Mouse (Mus musculus) CH12.LX (cell line): ENCODE measurements around the gene 1700092M07Rik. TPM values are rescaled to one million over a fixed set of nuclear protein-coding genes. Genes with fewer than 3 reads are reported as not detected.

Experiments
- DNase-seq: peaks from one replicate; pipeline ENCODE4 v3.0.0-alpha.2; 2013; ENCODE audit errors: extremely low read depth
- H3K27ac ChIP-seq: 2 replicates; pipeline ENCODE4 v1.5.1; 2012; ENCODE audit warnings: low read depth, mild to moderate bottlenecking, control low read depth, moderate library complexity; ENCODE audit not compliant: insufficient read depth
- H3K27me3 ChIP-seq: replicated peaks from 2 replicates; pipeline ENCODE3; 2012; ENCODE audit warnings: inconsistent platforms
- H3K36me3 ChIP-seq, 2 experiments: replicated peaks in 1 of 2; 2 replicates each; pipeline versions ENCODE3 to v1.6.1; 2012; ENCODE audit warnings: inconsistent platforms in 1 of 2, low read length in 1 of 2, mild to moderate bottlenecking in 1 of 2, mixed read lengths in 1 of 2, moderate library complexity in 1 of 2; ENCODE audit not compliant: control insufficient read depth in 1 of 2, insufficient read depth in 1 of 2
- H3K4me1 ChIP-seq, 2 experiments: 2 replicates each; pipeline ENCODE4 v1.6.1; 2012; ENCODE audit warnings: inconsistent platforms in 1 of 2, moderate library complexity in 1 of 2; ENCODE audit not compliant: insufficient read depth in 2 of 2, control insufficient read depth in 1 of 2
- H3K4me2 ChIP-seq: 2 replicates; pipeline ENCODE4 v1.6.1; 2012; ENCODE audit warnings: low read depth, mild to moderate bottlenecking, control low read depth; ENCODE audit not compliant: poor library complexity, insufficient read depth, severe bottlenecking
- H3K4me3 ChIP-seq, 3 experiments: fragments of 150-350 bp in 1 of 3; sonication (generic) in 1 of 3; replicated peaks in 1 of 3; 2 replicates each; pipeline versions ENCODE3 to v1.5.1; 2011 to 2012; ENCODE audit warnings: low read depth in 2 of 3, low read length in 2 of 3, mild to moderate bottlenecking in 2 of 3, moderate library complexity in 2 of 3, control low read depth in 1 of 3, improper control_type of control experiment in 1 of 3, inconsistent platforms in 1 of 3, mixed read lengths in 1 of 3; ENCODE audit not compliant: poor library complexity in 1 of 3
- H3K79me2 ChIP-seq: replicated peaks from 2 replicates; pipeline ENCODE4 v1.6.1; 2012; ENCODE audit warnings: mild to moderate bottlenecking, moderate library complexity; ENCODE audit not compliant: control insufficient read depth, poor library complexity, insufficient read depth, severe bottlenecking; ENCODE audit errors: extremely low read depth
- H3K9ac ChIP-seq: 2 replicates; pipeline ENCODE4 v1.6.1; 2012; ENCODE audit warnings: low read depth, mild to moderate bottlenecking, control low read depth, moderate library complexity; ENCODE audit not compliant: insufficient read depth
- H3K9me3 ChIP-seq: replicated peaks from 2 replicates; pipeline ENCODE3; 2012; ENCODE audit warnings: low read length, inconsistent platforms, mixed read lengths
- BHLHE40 ChIP-seq: IDR thresholded peaks from 2 replicates; pipeline ENCODE4 v1.6.1; 2011; ENCODE audit warnings: mild to moderate bottlenecking, low read depth, low read length, improper control_type of control experiment
- CHD1 ChIP-seq: IDR thresholded peaks from 2 replicates; pipeline ENCODE4 v1.6.1; 2012; ENCODE audit warnings: low read depth, low read length, improper control_type of control experiment, inconsistent platforms
- CHD2 ChIP-seq: IDR thresholded peaks from 2 replicates; pipeline ENCODE4 v1.6.1; 2011; ENCODE audit warnings: low read length, improper control_type of control experiment
- CTCF ChIP-seq, 2 experiments: IDR thresholded peaks in 1 of 2; conservative IDR thresholded peaks in 1 of 2; 2 replicates each; pipeline ENCODE4 v1.5.1; 2011 to 2012; ENCODE audit warnings: low read depth in 2 of 2, low read length in 2 of 2, improper control_type of control experiment in 1 of 2, inconsistent platforms in 1 of 2, mild to moderate bottlenecking in 1 of 2, moderate library complexity in 1 of 2
- E2F4 ChIP-seq: IDR thresholded peaks from 2 replicates; pipeline ENCODE4 v1.6.1; 2011; ENCODE audit warnings: low read depth, low read length, improper control_type of control experiment; ENCODE audit not compliant: insufficient replicate concordance
- ELF1 ChIP-seq: IDR thresholded peaks from 2 replicates; pipeline ENCODE4 v1.6.1; 2014; ENCODE audit warnings: low read depth, mild to moderate bottlenecking, inconsistent platforms, low read length, improper control_type of control experiment
- EP300 ChIP-seq: IDR thresholded peaks from 2 replicates; pipeline ENCODE4 v1.6.1; 2011; ENCODE audit warnings: low read length, improper control_type of control experiment
- ETS1 ChIP-seq: conservative IDR thresholded peaks from 2 replicates; pipeline ENCODE4 v1.6.1; 2012; ENCODE audit warnings: low read depth, mild to moderate bottlenecking, inconsistent platforms, low read length, improper control_type of control experiment, moderate library complexity
- GABPA ChIP-seq: IDR thresholded peaks from 2 replicates; pipeline ENCODE4 v1.6.1; 2012; ENCODE audit warnings: low read depth, low read length, improper control_type of control experiment, inconsistent platforms; ENCODE audit not compliant: insufficient replicate concordance
- HCFC1 ChIP-seq: IDR thresholded peaks from 2 replicates; pipeline ENCODE4 v1.6.1; 2012; ENCODE audit warnings: low read depth, mild to moderate bottlenecking, inconsistent platforms, low read length, improper control_type of control experiment
- IRF4 ChIP-seq: IDR thresholded peaks from 2 replicates; pipeline ENCODE4 v1.6.1; 2014; ENCODE audit warnings: low read depth, mild to moderate bottlenecking, inconsistent platforms, low read length, improper control_type of control experiment
- JUN ChIP-seq: IDR thresholded peaks from 2 replicates; pipeline ENCODE4 v1.6.1; 2011; ENCODE audit warnings: low read depth, mild to moderate bottlenecking, low read length, improper control_type of control experiment, moderate library complexity; ENCODE audit not compliant: insufficient read depth
- JUND ChIP-seq: conservative IDR thresholded peaks from 2 replicates; pipeline ENCODE4 v1.6.1; 2011; ENCODE audit warnings: low read depth, low read length, improper control_type of control experiment
- KAT2A ChIP-seq: IDR thresholded peaks from 2 replicates; pipeline ENCODE4 v1.6.1; 2012; ENCODE audit warnings: low read length, improper control_type of control experiment, inconsistent platforms; ENCODE audit not compliant: insufficient replicate concordance
- MAFK ChIP-seq: IDR thresholded peaks from 2 replicates; pipeline ENCODE4 v1.6.1; 2011; ENCODE audit warnings: low read length, improper control_type of control experiment; ENCODE audit not compliant: insufficient replicate concordance
- MAX ChIP-seq: IDR thresholded peaks from 2 replicates; pipeline ENCODE4 v1.6.1; 2011; ENCODE audit warnings: low read length, improper control_type of control experiment
- MAZ ChIP-seq: IDR thresholded peaks from 2 replicates; pipeline ENCODE4 v1.6.1; 2012; ENCODE audit warnings: low read depth, mild to moderate bottlenecking, inconsistent platforms, low read length, improper control_type of control experiment, moderate library complexity
- MEF2A ChIP-seq: IDR thresholded peaks from 2 replicates; pipeline ENCODE4 v1.6.1; 2014; ENCODE audit warnings: low read depth, mild to moderate bottlenecking, inconsistent platforms, low read length, improper control_type of control experiment, borderline replicate concordance
- MXI1 ChIP-seq: IDR thresholded peaks from 2 replicates; pipeline ENCODE4 v1.6.1; 2011; ENCODE audit warnings: mild to moderate bottlenecking, low read depth, low read length, improper control_type of control experiment
- MYC ChIP-seq: IDR thresholded peaks from 2 replicates; pipeline ENCODE4 v1.6.1; 2011; ENCODE audit warnings: low read depth, mild to moderate bottlenecking, improper control_type of control experiment, low read length
- NELFE ChIP-seq: IDR thresholded peaks from 2 replicates; pipeline ENCODE4 v1.6.1; 2011; ENCODE audit warnings: low read depth, low read length, improper control_type of control experiment
- NRF1 ChIP-seq: IDR thresholded peaks from 2 replicates; pipeline ENCODE4 v1.6.1; 2014; ENCODE audit warnings: low read depth, mild to moderate bottlenecking, inconsistent platforms, low read length, improper control_type of control experiment, moderate library complexity
- PAX5 ChIP-seq: IDR thresholded peaks from 2 replicates; pipeline ENCODE4 v1.6.1; 2012; ENCODE audit warnings: low read length, inconsistent platforms, mixed read lengths
- POLR2A ChIP-seq: IDR thresholded peaks from 2 replicates; pipeline ENCODE4 v1.6.1; 2011; ENCODE audit warnings: low read depth, mild to moderate bottlenecking, improper control_type of control experiment, low read length
- POLR2AphosphoS2 ChIP-seq: IDR thresholded peaks from 2 replicates; pipeline ENCODE4 v1.6.1; 2011; ENCODE audit warnings: low read depth, low read length, improper control_type of control experiment
- RAD21 ChIP-seq: IDR thresholded peaks from 2 replicates; pipeline ENCODE4 v1.6.1; 2011; ENCODE audit warnings: low read depth, mild to moderate bottlenecking, low read length, improper control_type of control experiment, moderate library complexity
- RCOR1 ChIP-seq: conservative IDR thresholded peaks from 2 replicates; pipeline ENCODE4 v1.6.1; 2012; ENCODE audit warnings: low read depth, mild to moderate bottlenecking, inconsistent platforms, low read length, improper control_type of control experiment
- SIN3A ChIP-seq: IDR thresholded peaks from 2 replicates; pipeline ENCODE4 v1.6.1; 2012; ENCODE audit warnings: low read length, improper control_type of control experiment, inconsistent platforms
- SMC3 ChIP-seq: IDR thresholded peaks from 2 replicates; pipeline ENCODE4 v1.6.1; 2011; ENCODE audit warnings: low read depth, low read length, improper control_type of control experiment
- TBP ChIP-seq: conservative IDR thresholded peaks from 2 replicates; pipeline ENCODE4 v1.6.1; 2011; ENCODE audit warnings: low read depth, low read length, improper control_type of control experiment
- TCF12 ChIP-seq: IDR thresholded peaks from 2 replicates; pipeline ENCODE4 v1.6.1; 2014; ENCODE audit warnings: low read depth, mild to moderate bottlenecking, inconsistent platforms, low read length, improper control_type of control experiment
- UBTF ChIP-seq: IDR thresholded peaks from 2 replicates; pipeline ENCODE4 v1.6.1; 2012; ENCODE audit warnings: low read depth, mild to moderate bottlenecking, inconsistent platforms, low read length, improper control_type of control experiment, moderate library complexity
- USF1 ChIP-seq: IDR thresholded peaks from 2 replicates; pipeline ENCODE4 v1.6.1; 2014; ENCODE audit warnings: low read depth, mild to moderate bottlenecking, inconsistent platforms, low read length, improper control_type of control experiment
- USF2 ChIP-seq: conservative IDR thresholded peaks from 2 replicates; pipeline ENCODE4 v1.6.1; 2011; ENCODE audit warnings: low read depth, low read length, improper control_type of control experiment
- ZC3H11A ChIP-seq: IDR thresholded peaks from 2 replicates; pipeline ENCODE4 v1.6.1; 2012; ENCODE audit warnings: low read depth, mild to moderate bottlenecking, inconsistent platforms, low read length, improper control_type of control experiment
- ZKSCAN1 ChIP-seq: IDR thresholded peaks from 2 replicates; pipeline ENCODE4 v1.6.1; 2012; ENCODE audit warnings: low read depth, inconsistent platforms, low read length, improper control_type of control experiment, borderline replicate concordance
- ZMIZ1 ChIP-seq: IDR thresholded peaks from 2 replicates; pipeline ENCODE4 v1.6.1; 2012; ENCODE audit warnings: low read depth, mild to moderate bottlenecking, inconsistent platforms, low read length, improper control_type of control experiment
- ZNF384 ChIP-seq: IDR thresholded peaks from 2 replicates; pipeline ENCODE4 v1.6.1; 2012; ENCODE audit warnings: low read depth, low read length, improper control_type of control experiment, inconsistent platforms
- dilution Hi-C: fragments of 300-500 bp; cut with MboI; formaldehyde crosslinking; loops from 2 replicates; pipeline ENCODE4 v1.14.3; 2020; ENCODE audit warnings: low sequenced_read_pairs; ENCODE audit not compliant: extremely low pct_unique_long_range_greater_than_20kb, extremely low pct_ligation_motif_present
- in situ Hi-C: fragments of 300-500 bp; cut with MboI; formaldehyde crosslinking; loops from 3 replicates; pipeline ENCODE4 v1.14.3; 2019; ENCODE audit warnings: low sequenced_read_pairs, low pct_ligation_motif_present, low pct_unique_long_range_greater_than_20kb, mixed read lengths
- polyA plus RNA-seq: library from polyadenylated mRNA; unstranded; fragments of >175 nt; gene quantifications from 2 replicates; pipeline ENCODE4 v1.2.1, GENCODE M21; 2012; ENCODE audit warnings: low read depth; ENCODE audit not compliant: insufficient read length
- total RNA-seq, 2 experiments: library from RNA; depleted of rRNA; stranded (reverse); fragments of 300-350 nt in 1 of 2; fragments of >200 nt in 1 of 2; gene quantifications; 2 replicates each; pipeline ENCODE4 v1.2.3; 2012 to 2014

Gene 1700092M07Rik
- total and polyA plus RNA-seq, 3 experiments, result 1.0 to 3.8 (median 3.1) TPM

DNA sequence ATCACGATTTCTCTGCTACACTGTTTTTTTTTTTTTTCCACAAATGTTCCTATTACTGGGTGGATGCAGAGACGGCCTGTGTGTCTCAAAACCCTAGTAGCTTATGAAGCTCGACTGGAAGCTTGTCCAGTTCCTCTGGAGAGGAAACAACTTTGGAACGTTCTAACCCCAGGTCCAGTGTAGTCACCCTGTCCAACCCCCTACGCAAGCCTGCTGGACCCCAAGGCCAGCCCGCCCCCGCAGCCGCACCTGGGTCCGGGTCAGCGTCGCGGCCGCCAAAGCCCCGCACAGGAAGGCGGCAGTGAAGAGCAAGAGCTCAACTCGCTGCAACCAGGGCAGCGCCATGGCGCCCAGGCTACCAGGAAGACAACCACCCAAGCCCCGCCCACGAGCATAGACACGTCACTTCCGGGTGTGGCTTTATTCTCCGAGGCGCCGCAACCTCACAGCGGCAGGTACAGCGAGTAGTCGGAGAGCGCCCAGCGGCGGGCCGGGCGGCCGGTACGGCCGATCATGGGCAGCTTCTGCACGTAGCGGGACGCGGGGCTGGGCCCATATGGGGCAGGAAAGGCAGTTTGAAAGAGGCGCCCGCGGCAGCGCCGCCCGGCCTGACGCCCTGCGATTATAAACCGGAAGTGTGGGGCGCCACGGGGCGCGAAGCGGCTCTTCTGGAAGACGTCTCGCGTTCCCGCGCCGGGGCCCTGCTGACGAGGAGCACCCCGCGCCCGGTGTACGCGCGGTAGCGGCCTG is 33.7 kb downstream of the 1700092M07Rik start, which contains the start of gene Tmem179b:
Gene Tmem179b, minus strand, starts transcription at position 382 of the 750 bp plus-strand sequence.
- Histone ChIP-seq H3K79me2 (peaks cover 35% of the 10 kb centered on the region), H3K4me3 (peak within 1 kb of the TSS; percentile 55 to 93 (median 88)), H3K36me3 (peaks cover 20 to 50% of the 10 kb centered on the region in 2 experiments), H3K9me3 (no peaks in the 10 kb centered on the region), H3K4me1 (peaks cover 11 to 44% of the 10 kb centered on the region in 2 experiments), H3K27ac (peak within 1 kb of the TSS; percentile 80), H3K27me3 (no peaks in the 10 kb centered on the region), H3K9ac (peak within 1 kb of the TSS; percentile 95), H3K4me2 (peak within 1 kb of the TSS; percentile 95)
- dilution Hi-C loops, result no loop called here
- peak; percentile 94 for DNase-seq
- TF ChIP-seq JUND (no peak), TBP (peak; percentile 89), BHLHE40 (0 out of 2 replicates have a peak, but pooled peaks have one; percentile 10), TCF12 (peak; percentile 95), IRF4 (no peak; the same call in 1 of the 2 replicates), CTCF (conservative IDR thresholded peaks at IDR 0.05 in 1 of 2, IDR thresholded peaks at IDR 0.05 in 1 of 2; ENCODE audit: low read depth in 2 of 2, low read length in 2 of 2) (0 out of 4 replicates have a peak, but pooled peaks of 1 of the 2 experiments have one; percentile 10), ELF1 (peak; percentile 95), MAX (peak; percentile 62; the same call in 1 of the 2 replicates), POLR2A (peak; percentile 98), SIN3A (peak; percentile 53), MAFK (no peak), PAX5 (no peak), EP300 (no peak), ZC3H11A (no peak), ZKSCAN1 (no peak), HCFC1 (peak; percentile 77), ZNF384 (no peak), ETS1 (no peak), NELFE (peak; percentile 97), RAD21 (no peak), POLR2AphosphoS2 (peak; percentile 98), MEF2A (peak; percentile 6; the same call in 1 of the 2 replicates), MYC (no peak), CHD1 (peak; percentile 35; the same call in 1 of the 2 replicates), ZMIZ1 (peak; percentile 95), RCOR1 (no peak), NRF1 (peak; percentile 49), USF2 (no peak), E2F4 (0 out of 2 replicates have a peak, but pooled peaks have one; percentile 74), MAZ (no peak), JUN (no peak), USF1 (no peak), CHD2 (no peak), GABPA (no peak), UBTF (0 out of 2 replicates have a peak, but pooled peaks have one; percentile 44), MXI1 (peak; percentile 77; the same call in 1 of the 2 replicates), KAT2A (0 out of 2 replicates have a peak, but pooled peaks have one; percentile 52), SMC3 (no peak; the same call in 1 of the 2 replicates)
- in situ Hi-C loops, result no loop called here
